Comparison of ENCODE assay signal across 14 mouse cellular contexts in genomic region chr6:34588066-34588465, GRCm38 (mm10). TPM values are rescaled to one million over a fixed set of nuclear protein-coding genes. Genes with fewer than 3 reads are reported as not detected.
DNase-seq lines count a peak whose midpoint lies in the region.
"Had no signal": no experiment of that assay in that cellular context is flagged by ENCODE, and none has a peak within 500 bp of the region (broad histone marks: within the 10 kb centered on the region; RNA-seq: fewer than 3 reads in every experiment).

No protein-coding gene starts in this region.

- peak; percentile 45 to 57 for DNase-seq in cerebellum, postnatal 14 days
- DNase-seq in cerebellum, adult 11 months: no peak
- peak; percentile 53 for DNase-seq in right cerebral cortex, adult 18-20 months
- DNase-seq in right cerebral cortex, postnatal 4 days: no peak
- peak; percentile 30 to 57 for DNase-seq in left cerebral cortex, postnatal 36 days (ENCODE audit: low spot score in 2 of 2)
- DNase-seq in spleen, postnatal 36 days (ENCODE audit: low spot score in 2 of 2): no peak
- DNase-seq in testis, postnatal 10 days (ENCODE audit: low spot score): no peak
- DNase-seq in urinary bladder, postnatal 10 days (ENCODE audit: low spot score): no peak
- DNase-seq: adrenal gland, postnatal 14 days; cerebellum, adult 18-20 months; gastrocnemius, adult 2 months; liver, postnatal 0 days; lung, postnatal 14 days; thymus, postnatal 4 days had no signal

- intact Hi-C loops in left cerebral cortex, postnatal 36 days (cut with DNase I): no loop called here

RNA-seq across cellular contexts. Expression of gene Cald1, which starts 10.2 kb away (rescaled TPM):
- 10 to 100 TPM; 23.6 to 25.6 TPM for total RNA-seq in left cerebral cortex, postnatal 36 days (2021)

Comparison
In these comparisons a context has a peak if more than half of its experiments do, and no peak if none do; other contexts are left out.
1. DNase-seq: peak in cerebellum, postnatal 14 days (2 of 2), right cerebral cortex, adult 18-20 months (single experiment) and left cerebral cortex, postnatal 36 days (2 of 2); none in cerebellum, adult 11 months (single experiment), right cerebral cortex, postnatal 4 days (single experiment), spleen, postnatal 36 days (0 of 2), testis, postnatal 10 days (single experiment) and urinary bladder, postnatal 10 days (single experiment).